ENCODE assay signal across 10 mouse cellular contexts in the genomic region with DNA sequence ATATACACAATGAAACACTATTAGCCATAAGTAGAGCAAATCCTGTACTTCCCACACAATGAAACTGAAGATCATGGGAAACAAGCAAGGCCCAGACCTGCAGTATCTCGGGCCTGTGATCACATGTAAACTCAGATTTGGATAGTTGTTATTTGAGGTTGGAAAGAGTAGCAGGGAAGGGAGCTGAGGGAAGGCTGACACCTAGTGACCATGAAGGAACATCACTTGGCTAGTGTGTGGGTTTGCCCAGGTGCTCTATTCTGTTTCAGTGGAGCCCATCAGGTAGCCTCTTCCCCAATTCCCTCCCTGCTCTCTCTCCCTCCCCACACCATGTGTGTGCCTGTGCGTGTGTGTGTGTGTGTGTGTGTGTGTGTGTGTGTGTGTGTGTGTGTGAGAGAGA. TPM values are rescaled to one million over a fixed set of nuclear protein-coding genes. Genes with fewer than 3 reads are reported as not detected.
DNase-seq lines count a peak whose midpoint lies in the region; ATAC-seq lines count a peak whose summit lies in the region.
"Had no signal": no experiment of that assay in that cellular context is flagged by ENCODE, and none has a peak within 500 bp of the region (broad histone marks: within the 10 kb centered on the region; RNA-seq: fewer than 3 reads in every experiment).

No protein-coding gene starts in this region.

- no peak for DNase-seq in cerebellum, adult 8-10 months
- DNase-seq in kidney, adult 9 months = peak; percentile 17
- no peak for DNase-seq in kidney, postnatal 10 days
- DNase-seq in NIH3T3 (ENCODE audit: low read depth) = peak; percentile 25
- no peak for DNase-seq in thymus, postnatal 25 days
- DNase-seq in layer of hippocampus, postnatal 36 days = no peak
- DNase-seq: B cell, adult 2 months; gastrocnemius, postnatal 36 days had no signal

- ATAC-seq in cerebellum, adult (ENCODE audit: insufficient number of reproducible peaks, low FRiP score, low TSS enrichment) = peak; percentile 84
- peak; percentile 75 for ATAC-seq in megakaryocyte-erythroid progenitor cell, adult 5-6 weeks (replicated peaks; ENCODE audit: low FRiP score, low TSS enrichment, poor library complexity, severe bottlenecking)

RNA-seq across cellular contexts. Expression of gene Stxbp5, which starts 28.7 kb away (rescaled TPM):
- total RNA-seq in megakaryocyte-erythroid progenitor cell, adult 5-6 weeks (2014; fragmentation: Nextera tagmentation) = 45.7 and 56.9 TPM in 2 replicates
- total RNA-seq in megakaryocyte-erythroid progenitor cell, adult 5-6 weeks (2017) = 25.5 and 36.6 TPM in 2 replicates
- total RNA-seq in layer of hippocampus, postnatal 36 days (2021) = 100 to 1,000 TPM; 113 to 116 TPM

Comparison
In these comparisons a context has a peak if more than half of its experiments do, and no peak if none do; other contexts are left out.
1. DNase-seq: peak in kidney, adult 9 months (single experiment) and NIH3T3 (single experiment); none in cerebellum, adult 8-10 months (single experiment), kidney, postnatal 10 days (single experiment), thymus, postnatal 25 days (single experiment) and layer of hippocampus, postnatal 36 days (0 of 2).